Mouse (Mus musculus): ENCODE measurements at regions not wholly inside any gene's neighbourhood (a gene's known extent, or its start where the extent isn't known, plus 50 kb on each side); places are given as distances from the start of the nearest gene placed in this dataset.

DNA sequence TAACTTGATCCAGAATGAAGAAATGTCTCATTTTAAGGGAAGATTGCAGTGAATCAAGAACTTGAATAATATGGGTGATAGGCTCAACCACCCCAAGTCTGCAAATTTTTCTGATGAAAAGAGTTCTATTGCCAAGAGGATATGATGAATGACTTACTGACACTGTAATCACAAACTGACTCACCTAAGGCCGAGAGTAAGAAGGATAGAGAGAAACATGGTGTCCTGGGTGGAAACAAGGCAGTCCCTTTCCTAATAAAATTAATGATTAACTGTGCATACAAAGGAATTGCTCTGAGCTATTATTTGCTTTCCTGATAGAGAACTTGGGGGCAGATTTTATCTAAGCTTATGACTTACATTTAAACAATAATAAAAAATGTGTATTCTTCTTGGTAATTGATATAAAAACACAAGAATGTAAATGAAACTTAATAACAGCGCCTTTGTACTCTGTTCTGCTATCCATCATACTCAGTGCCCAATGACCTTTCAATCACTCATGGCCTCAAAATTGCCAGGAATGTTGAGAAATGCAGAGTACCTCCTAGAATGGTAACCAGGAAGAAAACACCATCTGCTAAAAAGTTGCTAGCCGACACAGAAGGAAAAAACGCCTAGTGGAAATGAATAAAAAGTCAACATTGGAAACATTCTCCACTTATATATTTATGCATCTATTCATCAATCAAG is 606.7 kb downstream of the Efnb2 start:
- DNase-seq (ENCODE audit: low spot score in 2 of 2) = no peak

DNA sequence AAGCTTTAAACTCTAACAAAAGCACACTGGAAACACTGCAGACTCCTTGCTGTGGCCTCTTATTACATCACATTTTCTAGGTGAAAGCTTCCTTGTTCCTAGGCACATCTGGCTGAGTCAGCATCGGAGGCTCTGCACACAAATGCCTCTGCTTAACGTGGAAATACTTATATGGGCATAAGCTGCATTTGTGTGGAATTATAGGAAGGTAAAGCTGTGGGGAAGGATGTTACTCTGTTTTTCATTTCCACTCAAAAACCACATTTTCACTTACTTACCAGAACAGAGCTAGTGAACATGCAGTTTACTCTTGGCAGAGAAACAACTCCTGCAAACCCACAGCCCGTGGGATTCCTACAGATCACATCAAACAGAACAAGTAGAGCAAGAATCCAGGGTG is 609.9 kb downstream of the Efnb2 start:
- no peak for DNase-seq (ENCODE audit: low spot score in 2 of 2)

DNA sequence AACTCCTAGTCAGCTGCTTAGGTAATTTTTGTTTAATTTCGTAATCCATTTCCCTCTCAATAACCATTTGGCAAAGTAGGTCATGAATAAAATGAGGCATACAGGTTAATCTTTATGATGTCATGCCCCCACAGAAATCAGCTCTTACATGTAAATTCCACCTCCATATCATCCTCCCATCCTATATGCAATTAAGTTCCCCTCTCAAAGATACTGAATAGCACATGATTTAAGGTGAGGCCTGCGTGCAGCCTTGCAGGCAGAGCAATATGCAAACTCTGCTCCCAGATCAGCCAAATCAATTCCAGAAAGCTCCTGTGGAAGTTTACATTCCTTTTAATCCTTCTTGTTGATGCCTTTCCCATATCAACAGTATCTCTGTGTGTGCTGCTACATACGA is 610.3 kb downstream of the Efnb2 start:
- DNase-seq (ENCODE audit: low spot score in 2 of 2) = no peak

DNA sequence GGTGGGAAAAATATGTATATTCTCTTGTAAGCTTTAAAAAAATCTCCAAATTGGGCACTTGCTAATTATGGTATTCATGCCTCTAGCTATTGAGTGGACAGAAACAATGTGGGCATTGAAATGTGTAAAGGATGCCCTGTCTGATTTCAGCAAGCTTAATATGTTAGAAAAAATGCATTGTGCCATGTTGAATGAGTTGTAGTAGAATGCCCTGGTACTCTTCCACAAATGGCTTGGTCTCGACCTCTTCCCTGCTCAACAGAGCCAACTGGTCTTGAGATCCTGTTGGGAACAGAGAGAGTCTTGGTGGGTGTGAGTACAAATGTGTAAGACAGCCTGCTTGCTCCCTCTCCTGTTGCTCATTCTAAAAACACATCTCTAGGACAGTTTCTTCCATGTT is 616.1 kb downstream of the Efnb2 start:
- no peak for DNase-seq (ENCODE audit: low spot score in 2 of 2)

DNA sequence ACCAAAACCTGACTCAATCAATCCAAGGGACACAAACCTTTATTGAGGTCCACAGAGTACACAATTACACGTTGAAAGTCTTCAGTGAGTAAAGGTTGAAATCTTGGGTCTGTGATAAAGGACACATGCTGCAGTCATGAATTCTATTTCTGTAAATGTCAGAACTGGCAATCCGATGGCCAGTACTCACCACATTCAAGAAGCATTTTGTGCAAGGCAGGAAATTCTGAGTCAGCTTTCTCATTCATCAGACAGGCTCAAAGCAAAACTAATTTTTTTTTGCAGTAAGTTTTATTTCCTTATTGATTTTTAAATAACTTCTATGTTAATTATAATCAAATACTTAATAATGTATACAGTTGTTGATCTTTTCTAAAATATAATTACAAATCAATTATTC is 616.7 kb downstream of the Efnb2 start:
- DNase-seq (ENCODE audit: low spot score in 2 of 2) = no peak

DNA sequence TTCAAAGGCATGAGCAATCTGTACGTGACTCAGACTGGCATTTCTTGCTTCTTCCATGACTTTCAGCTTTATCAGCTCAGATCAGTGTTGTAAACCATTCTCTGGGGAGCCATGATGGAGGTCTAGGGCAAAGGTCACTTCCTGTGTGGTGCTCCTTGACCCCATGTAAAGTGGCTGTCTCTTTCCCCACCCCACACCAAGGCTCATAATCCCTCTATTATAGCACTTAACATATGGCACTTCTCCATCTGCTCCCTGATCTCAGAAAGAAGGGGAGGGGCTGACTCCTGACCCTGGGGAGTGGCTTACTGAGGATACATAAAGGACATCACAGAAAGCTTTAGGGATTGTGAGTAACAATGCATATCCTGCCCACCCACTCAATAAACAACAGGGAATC is 623.1 kb downstream of the Efnb2 start:
- DNase-seq (ENCODE audit: low spot score in 2 of 2) = no peak

DNA sequence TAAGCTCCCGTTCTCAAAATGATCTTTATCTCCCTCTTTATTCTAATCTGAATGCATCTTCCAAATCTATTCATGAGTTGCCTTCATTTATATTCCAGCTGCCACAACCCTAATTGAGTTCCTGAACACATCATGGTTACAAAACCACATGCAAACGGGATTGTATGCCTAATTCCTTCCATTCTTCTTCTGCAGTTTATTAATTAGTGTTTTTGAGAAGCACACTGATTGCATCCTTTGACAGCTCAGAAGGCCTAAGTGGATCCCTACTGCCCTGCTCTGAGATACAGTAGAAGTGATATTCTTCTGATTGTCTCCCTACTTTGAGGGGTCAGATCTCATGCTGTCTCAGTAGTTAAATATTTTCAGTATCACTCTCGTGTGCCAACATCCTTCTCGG is 649.9 kb downstream of the Efnb2 start:
- DNase-seq (ENCODE audit: low spot score in 2 of 2) = no peak

DNA sequence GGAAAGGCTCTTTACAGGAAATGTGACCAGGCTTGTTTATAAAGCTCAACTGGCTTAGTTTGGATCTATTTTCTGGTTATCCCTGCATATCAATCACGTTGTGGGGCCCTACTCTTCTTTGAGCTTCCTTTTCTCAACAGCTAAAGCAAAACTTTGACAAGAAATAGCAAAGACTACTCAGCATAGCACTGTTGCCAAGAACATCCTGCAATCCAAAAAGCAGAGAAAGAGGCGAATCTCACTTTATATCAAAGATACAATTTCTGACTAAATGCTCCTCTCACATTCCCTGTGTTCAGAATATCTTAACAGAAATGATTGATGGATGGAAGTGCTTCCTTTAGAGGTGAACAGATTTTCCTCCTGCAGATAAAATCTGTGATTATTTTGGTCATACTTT is 666.1 kb downstream of the Efnb2 start:
- no peak for DNase-seq (ENCODE audit: low spot score in 2 of 2)

DNA sequence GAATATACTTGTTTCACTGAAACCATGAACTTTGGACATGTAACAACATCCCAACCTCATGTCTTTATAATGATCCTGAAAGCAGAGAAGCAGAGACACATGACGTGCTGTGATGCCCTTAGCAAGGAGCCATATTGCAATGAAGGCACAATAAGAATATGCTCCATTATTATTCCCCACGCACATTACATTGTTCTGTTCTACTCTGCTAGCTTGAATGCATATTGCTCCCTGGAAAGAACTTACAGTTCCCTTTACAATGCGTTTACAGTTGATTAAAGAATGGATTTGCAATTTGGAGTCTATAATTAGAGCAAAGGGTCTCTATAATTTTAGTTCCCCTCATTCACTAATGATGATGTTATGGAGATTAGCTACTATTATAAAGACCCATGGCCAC is 672.2 kb downstream of the Efnb2 start:
- DNase-seq (ENCODE audit: low spot score in 2 of 2) = no peak

DNA sequence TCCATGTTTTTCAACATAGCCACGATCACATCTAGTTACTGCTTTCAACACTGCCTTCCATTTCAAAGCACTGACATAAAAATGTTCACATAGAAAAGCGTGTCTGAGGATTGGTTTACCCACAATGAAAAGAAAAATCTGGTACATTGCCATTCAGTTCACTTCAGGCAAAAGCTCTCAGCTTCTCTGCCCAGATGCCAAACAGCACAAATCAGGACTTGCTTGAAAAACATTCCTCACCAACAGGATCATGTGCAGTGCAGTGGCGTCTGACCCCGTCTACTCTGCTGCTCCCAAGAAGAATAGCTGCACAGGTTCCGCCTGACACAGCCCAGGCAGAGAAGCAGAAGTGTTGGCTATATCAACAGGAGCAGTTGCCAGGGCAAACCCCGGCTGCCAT is 684.0 kb downstream of the Efnb2 start:
- no peak for DNase-seq (ENCODE audit: low spot score in 2 of 2)

DNA sequence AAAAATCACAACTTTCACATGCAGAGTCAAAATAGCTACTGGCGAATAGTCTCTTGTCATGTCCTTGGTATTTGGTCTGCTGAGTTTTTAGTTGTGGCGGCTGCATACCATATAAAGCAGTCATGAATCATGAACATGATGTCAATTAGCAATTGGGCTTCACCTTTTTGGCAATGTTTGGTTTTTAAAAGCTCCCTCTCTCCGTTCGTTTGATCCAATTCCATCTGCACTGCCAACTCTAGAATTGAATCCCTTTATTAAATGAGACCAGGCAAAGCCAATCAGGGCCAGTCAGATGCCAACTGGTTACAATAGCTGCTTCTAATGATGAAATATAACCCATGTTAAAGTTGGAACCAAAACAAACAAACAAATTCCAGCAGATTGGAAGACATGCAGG is 687.3 kb downstream of the Efnb2 start:
- DNase-seq (ENCODE audit: low spot score in 2 of 2) = no peak

DNA sequence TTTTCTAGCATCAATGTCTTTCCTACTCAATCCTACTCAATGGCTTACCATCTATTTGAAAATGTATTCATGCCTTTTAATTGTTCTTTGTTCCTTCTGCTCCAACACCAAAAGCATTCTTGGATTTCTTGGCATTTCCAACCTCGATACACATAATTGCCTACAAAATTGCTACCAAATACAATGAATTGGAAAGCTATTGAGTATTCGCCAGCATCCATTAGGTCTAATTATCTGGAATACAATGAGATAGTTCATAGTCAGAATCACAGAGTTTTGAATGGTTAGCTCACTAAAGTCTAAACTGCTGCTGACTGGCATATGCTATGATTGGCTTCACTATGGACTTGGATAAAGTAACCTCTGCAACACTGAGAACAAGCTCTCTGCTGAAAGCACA is 696.8 kb downstream of the Efnb2 start:
- DNase-seq (ENCODE audit: low spot score in 2 of 2) = no peak

DNA sequence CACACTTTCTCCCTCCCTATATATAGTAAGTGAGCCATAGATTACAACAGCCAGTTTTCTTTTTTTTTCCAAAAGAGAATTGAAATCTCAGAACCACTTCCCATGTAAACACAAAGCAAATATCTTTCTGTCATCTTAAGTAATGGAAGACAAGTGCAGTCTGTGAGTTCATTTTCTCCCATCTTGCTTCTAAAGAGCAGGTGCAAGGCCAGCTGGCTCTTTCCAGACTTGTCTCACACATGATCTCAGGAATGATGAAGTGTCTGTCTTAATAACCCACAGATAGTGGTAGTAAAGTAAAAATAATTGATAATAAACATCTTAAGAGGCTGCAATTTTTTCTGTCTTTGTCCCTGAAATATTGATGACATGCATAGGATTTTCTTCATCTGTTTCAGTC is 704.3 kb downstream of the Efnb2 start:
- no peak for DNase-seq (ENCODE audit: low spot score in 2 of 2)

DNA sequence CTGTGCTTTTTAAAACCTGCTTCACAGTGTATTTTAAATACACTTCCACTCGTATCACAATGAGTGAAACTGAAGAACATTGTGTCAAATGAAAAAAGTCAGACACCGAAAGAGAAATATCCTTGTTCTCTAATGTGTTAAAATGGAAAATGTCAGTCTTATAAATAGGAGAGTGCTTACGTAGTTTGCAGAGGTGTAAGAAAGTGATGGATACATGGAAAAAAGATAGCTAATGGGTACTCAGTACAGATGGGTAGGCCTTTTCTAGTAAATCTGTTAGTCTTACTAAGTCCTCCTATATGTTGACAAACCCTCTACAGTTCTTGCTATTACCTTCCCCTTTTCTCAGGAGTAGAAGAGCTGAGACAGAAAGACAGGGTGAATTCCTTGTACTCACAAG is 706.2 kb downstream of the Efnb2 start:
- no peak for DNase-seq (ENCODE audit: low spot score in 2 of 2)

DNA sequence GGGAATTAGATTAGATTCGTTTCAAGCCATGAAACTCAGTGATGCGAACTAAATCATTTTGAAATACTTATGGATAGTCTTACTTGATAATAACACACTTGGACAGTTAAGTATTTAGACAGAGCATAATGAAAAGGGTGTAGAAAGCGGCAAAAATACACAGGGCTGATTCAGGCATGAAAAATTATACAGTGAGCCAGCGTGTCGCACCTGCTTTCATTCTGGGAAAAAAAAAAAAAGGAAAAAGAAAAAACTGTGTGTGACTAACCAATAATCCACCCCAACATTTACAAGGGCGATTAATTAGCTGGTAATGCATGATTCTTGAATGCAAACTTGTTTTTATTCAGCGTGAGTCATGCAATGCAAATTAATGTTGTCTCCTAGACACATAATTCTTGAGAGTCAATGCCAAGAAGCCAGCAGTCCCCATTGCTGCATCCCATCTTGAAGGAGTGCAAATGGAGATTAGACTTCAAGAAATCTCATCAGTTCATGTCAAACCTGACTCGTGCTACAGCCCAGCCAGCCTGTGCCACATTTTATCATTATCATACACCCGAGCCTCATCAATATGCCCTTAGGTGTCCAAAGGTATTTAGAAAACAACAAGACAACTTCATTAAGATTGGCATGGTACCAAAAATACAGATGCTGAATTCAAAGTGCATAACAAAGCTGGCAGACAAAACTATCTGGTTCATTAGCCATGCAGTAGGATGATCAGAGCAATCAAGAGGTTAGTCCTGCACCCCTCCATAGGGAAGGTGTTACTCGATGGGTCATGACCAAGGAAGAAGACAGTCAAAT is 714.9 kb downstream of the Efnb2 start:
- DNase-seq (ENCODE audit: low spot score in 2 of 2) = no peak

DNA sequence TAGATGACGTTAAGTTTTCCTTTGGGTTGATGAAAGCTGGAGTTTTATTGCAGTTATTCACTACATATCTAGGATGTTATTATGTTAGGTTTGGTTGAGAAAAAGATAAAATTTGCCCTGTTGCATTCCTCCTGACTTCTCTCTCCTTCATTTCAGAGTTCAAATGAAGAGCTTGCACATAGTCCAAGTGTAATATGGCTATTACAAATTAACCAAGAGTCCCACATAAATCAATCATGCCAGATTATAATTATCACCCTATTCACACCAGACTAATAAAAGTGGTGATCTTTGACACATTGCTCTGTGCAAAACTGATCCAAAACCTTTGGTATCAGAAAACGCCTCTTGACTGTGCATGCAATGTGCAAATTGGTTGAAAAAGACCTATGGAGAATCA is 724.4 kb downstream of the Efnb2 start:
- DNase-seq (ENCODE audit: low spot score in 2 of 2) = no peak

DNA sequence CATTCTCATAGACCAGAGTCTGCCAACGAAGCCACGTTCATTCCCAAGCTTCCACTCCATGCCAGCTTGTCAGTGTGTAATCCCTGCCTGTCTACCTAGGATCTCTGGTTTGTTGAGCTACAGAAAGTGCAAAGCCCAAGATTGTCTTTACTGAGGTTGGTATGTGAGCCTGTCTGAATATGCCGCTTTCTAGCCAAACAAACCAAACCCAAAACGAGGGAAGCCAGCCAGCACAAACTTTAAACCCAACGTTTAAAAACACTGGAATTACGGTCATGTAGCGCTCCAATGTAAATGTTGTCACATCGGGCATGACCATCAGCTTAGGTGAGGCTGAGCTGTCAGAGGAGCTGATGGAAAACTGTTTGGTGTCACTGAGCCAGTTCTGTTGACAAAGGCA is 741.6 kb downstream of the Efnb2 start:
- no peak for DNase-seq (ENCODE audit: low spot score in 2 of 2)

DNA sequence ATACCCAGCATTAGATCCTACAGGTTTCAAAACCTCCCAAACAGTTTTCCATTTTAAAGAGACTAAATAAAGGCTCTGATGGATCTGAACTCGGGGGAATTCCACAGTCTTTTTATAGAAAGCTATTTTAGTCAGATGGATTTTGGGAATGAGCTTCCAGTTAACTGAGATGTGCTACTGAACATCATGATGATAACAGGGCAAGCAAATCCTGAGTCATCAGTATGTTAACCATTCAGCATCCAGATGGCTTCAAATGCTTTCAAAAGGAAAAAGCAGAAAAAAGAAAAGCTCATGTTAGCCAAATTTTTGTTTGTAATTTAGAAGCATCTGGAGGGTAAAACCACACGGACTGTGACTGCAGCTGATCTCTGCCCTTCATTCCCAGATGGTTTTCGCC is 766.7 kb downstream of the Efnb2 start:
- no peak for DNase-seq (ENCODE audit: low spot score in 2 of 2)

DNA sequence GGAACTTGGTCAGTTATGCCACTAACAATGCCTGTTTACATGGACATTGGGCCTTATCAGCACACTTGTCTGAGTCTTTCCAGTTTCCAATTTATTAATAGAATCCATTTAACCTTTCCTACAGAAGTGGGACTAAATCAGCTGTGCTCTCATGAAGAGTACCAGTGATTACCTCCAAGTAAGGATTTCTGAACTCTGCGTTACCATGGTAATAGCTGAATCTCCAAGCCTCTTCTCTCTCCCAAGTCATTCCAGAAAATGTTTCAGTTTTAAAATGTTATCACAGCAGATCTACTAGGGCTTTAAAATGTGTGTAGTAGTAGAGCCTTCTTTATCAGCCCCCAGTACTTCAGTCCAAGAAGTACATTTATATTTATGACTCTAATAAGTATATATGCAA is 807.9 kb downstream of the Efnb2 start:
- no peak for DNase-seq (ENCODE audit: low spot score in 2 of 2)

DNA sequence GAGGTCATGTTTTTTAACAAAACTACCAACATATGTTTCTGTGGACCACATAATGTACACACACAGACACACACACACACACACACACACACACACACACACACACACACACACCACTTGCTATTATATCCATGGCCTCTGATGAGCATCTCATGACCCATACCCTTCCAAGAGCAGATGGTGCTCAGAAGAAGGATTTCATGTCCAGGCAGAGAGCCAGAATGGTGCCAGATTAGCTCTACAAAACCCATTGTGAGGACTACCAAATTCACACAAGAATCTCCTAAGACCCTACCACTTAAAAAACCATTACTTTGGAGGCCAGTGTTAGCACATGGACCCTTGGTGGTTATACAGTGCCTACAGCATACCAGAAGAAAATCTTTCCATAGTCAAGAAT is 810.5 kb downstream of the Efnb2 start:
- DNase-seq (ENCODE audit: low spot score in 2 of 2) = no peak

DNA sequence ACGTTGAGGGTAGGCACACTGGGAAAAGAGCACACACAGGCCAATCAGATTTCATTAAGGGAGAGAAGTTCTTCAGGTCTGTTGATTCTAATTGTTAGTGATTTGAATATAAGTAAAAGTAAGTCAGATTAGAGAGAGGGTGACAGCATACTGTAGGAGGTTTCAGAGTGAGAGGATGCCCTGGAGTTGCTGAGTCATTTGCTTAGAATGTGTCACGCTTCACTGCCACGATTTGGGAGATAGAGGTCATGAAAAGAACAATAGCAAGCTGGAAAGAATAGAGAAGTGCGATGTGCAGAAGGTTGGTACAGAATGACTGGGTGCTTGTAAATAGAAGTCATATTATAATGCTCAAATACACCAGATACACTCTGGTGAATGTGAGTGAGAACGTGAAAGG is 829.1 kb downstream of the Efnb2 start:
- no peak for DNase-seq (ENCODE audit: low spot score in 2 of 2)

DNA sequence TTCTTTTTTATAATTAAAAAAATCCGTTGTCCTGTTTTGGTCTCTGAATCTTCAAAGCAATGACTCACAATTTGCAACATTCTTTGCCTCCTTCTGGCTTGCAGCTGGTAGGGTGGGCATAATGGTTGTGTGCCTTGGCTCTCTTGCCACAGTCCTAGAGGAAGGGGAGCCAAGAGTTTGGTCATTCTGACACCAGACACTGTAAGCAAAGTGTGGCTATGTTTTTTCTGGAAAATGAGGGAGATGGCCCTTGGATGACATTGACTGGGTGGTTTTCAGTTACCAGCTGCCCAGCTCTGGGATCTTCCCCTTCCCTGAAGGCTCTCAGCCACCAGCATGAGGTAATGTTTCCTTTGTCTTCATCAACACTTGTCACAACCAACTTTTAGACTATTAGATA is 833.2 kb downstream of the Efnb2 start:
- DNase-seq (ENCODE audit: low spot score in 2 of 2) = no peak

DNA sequence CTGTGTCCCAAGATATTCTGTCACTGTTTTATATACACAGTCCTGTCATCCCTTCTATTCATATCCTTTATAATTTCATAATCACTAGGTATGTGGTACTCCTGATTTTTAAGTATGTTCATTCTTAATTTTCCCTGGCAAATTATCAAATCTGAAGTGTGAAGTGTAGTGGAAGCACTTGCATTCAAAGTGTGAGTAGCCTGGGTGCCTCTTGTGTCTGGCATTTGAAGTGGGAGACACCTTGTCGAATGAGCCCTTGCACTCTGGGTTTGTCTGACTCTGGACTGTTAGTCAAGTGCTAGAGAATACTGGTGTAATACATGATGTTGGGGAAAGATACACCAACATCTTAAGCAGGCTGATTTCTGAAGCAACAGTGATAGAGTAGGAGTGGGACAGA is 852.6 kb downstream of the Efnb2 start:
- no peak for DNase-seq (ENCODE audit: low spot score in 2 of 2)

DNA sequence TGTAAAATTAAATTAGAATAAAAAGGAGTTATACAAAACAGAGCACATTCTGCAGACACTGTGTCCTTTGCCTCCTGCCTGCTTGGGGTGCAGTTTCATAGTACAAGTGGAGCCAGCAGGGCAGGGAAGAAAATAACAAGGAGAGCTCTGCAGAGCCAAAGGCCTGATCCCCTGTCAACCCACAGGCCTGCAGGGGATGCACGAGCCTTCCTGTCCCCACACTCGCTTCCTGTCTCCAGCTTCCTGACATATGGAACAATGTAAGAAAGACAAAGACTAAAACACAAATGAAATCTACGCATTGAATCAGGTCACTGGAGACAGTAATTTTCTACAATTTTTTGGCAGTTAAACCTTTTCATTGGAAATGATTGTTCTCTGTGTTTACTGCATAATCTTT is 861.8 kb downstream of the Efnb2 start:
- no peak for DNase-seq (ENCODE audit: low spot score in 2 of 2)

Measured in spleen, postnatal 4 days (tissue).